Mouse (Mus musculus) heart, embryonic 11.5 days (tissue): Measurements from ENCODE around the gene Hk2. TPM values are rescaled to one million over a fixed set of nuclear protein-coding genes. Genes with fewer than 3 reads are reported as not detected.

Experiments
- ATAC-seq: fragments of 200-750 bp; cut with Nextera tagmentation; replicated peaks from 2 replicates; pipeline ENCODE4 v1.8.0; 2017; ENCODE audit warnings: moderate library complexity; ENCODE audit not compliant: insufficient number of reproducible peaks, low FRiP score, low TSS enrichment
- H3K27ac ChIP-seq: fragments of 300-500 bp; sonication (generic); 2 replicates; pipeline ENCODE4 v1.5.1; 2014; ENCODE audit warnings: mild to moderate bottlenecking, low read depth, low read length
- H3K27me3 ChIP-seq: fragments of 300-500 bp; sonication (generic); 2 replicates; pipeline ENCODE4 v1.6.1; 2014; ENCODE audit warnings: mild to moderate bottlenecking, low read length, mixed read lengths; ENCODE audit not compliant: control insufficient read depth, insufficient read depth
- H3K36me3 ChIP-seq: fragments of 300-500 bp; sonication (generic); 2 replicates; pipeline ENCODE4 v1.6.1; 2014; ENCODE audit warnings: mild to moderate bottlenecking, low read length, moderate library complexity, mixed read lengths; ENCODE audit not compliant: control insufficient read depth, insufficient read depth
- H3K4me1 ChIP-seq: fragments of 300-500 bp; sonication (generic); 2 replicates; pipeline ENCODE4 v1.6.1; 2014; ENCODE audit warnings: low read length; ENCODE audit not compliant: control insufficient read depth, insufficient read depth
- H3K4me2 ChIP-seq: fragments of 300-500 bp; sonication (generic); 2 replicates; pipeline ENCODE4 v1.6.1; 2014; ENCODE audit warnings: mild to moderate bottlenecking, moderate library complexity
- H3K4me3 ChIP-seq: fragments of 300-500 bp; sonication (generic); 2 replicates; pipeline ENCODE4 v1.5.1; 2014; ENCODE audit warnings: low read depth, low read length
- H3K9ac ChIP-seq: fragments of 300-500 bp; sonication (generic); 2 replicates; pipeline ENCODE4 v1.6.1; 2014; ENCODE audit warnings: mild to moderate bottlenecking, low read depth, low read length, moderate library complexity
- H3K9me3 ChIP-seq: fragments of 300-500 bp; sonication (generic); replicated peaks from 2 replicates; pipeline ENCODE4 v1.6.1; 2016; ENCODE audit warnings: low read length; ENCODE audit not compliant: control insufficient read depth
- WGBS: fragments of 180-500 bp; shearing (Covaris S2); extraction: QIAGEN DNeasy Blood & Tissue Kit; methylation state at CpG from one replicate; pipeline ENCODE4 v1.1.7; 2014; ENCODE audit not compliant: insufficient replicate concordance; 5-methylcytosine and 5-hydroxymethylcytosine counted together
- polyA plus RNA-seq: library from polyadenylated mRNA; unstranded; fragments of >200 nt; fragmentation: Nextera tagmentation; extraction: Ambion mirVana; gene quantifications from 2 replicates; pipeline ENCODE4 v1.2.1, GENCODE M21; 2014

Gene Hk2
- polyA plus RNA-seq, 1 experiment from 2014 or later: 49.5 TPM

DNA sequence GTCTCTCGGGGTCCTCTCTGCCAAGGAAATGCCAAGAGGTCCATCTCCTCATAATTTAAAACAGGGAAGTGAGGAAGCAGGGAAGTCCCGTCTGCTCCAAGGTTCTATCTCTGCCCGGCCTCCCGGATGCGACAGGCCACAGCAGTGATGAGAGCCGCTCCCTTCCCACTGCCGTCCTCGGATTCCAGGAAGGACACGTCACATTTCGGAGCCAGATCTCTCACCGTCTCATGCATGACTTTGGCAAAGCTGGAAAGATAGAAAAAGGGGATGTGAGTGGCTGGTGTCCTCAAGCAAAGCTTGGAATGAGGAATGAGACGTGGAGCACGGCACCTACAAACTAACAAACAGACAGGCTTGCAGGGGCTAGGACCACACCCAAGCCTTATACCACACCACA, 47.0 kb downstream of the Hk2 start:
- no peak overlapping the region for H3K4me3 ChIP-seq
- no peak overlapping the region for H3K4me2 ChIP-seq
- peaks cover 25% of the 10 kb centered on the region for H3K4me1 ChIP-seq
- no peak overlapping the region for H3K9ac ChIP-seq
- peaks cover 15% of the 10 kb centered on the region for H3K36me3 ChIP-seq
- no peaks in the 10 kb centered on the region for H3K27me3 ChIP-seq
- no peaks in the 10 kb centered on the region for H3K9me3 ChIP-seq
- H3K27ac ChIP-seq: no peak overlapping the region
- ATAC-seq: no peak
- 88% methylated on average over 13 of the region's 13 CpGs for WGBS

DNA sequence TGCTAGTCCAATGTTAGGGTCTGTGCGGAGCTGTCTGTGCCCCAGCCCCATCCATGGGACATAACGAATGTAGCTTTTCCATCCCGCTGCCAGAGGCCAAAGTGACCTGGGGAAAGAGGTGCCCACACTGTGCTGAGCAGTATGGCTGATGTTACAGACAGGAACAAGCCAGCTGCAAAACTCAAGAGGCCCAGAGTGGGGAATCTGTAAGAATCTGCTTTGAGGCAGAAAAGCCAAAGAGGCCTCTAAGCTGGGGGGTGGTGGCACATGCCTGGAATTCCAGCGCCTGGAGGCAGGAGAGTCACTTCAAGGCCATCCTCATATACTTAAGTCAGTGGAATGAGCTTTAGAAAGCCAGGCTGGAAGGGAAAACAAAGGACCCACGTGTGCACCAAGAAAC, 50.9 kb downstream of the Hk2 start:
- H3K4me1 ChIP-seq: peaks cover 17% of the 10 kb centered on the region
- H3K9ac ChIP-seq: peak overlapping the region; percentile 60; the same call in 1 of the 2 replicates
- peak overlapping the region; percentile 89 for H3K27ac ChIP-seq
- no peaks in the 10 kb centered on the region for H3K27me3 ChIP-seq
- 27% methylated on average over 5 of the region's 5 CpGs for WGBS
- no peak overlapping the region for H3K4me3 ChIP-seq
- peaks cover 4% of the 10 kb centered on the region; the same call in 1 of the 2 replicates for H3K36me3 ChIP-seq
- ATAC-seq: peak; percentile 58; the same call in 1 of the 2 replicates
- no peaks in the 10 kb centered on the region for H3K9me3 ChIP-seq
- no peak overlapping the region for H3K4me2 ChIP-seq

DNA sequence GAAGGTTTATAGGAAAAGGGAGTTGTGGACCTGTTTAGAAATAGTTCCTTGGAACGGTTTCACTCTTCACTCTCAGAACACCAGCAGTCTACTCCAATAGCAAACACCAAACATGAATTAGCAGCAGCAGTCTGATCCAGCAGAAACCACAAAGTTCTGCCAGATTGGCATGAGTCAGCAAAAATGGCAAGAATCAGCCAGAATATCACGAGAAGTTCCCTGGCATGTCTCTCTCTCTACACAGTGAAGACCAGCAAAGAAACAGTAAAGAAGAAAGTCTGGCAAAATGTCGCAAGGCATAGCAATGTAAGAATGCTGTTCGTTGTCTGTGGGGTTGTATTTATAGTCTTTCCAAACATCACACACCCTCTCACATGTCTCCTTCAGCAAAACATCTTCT, 58.1 kb downstream of the Hk2 start:
- no peak overlapping the region for H3K9ac ChIP-seq
- 87% methylated on average over 4 of the region's 4 CpGs for whole genome bisulfite sequencing
- H3K36me3 ChIP-seq: no peaks in the 10 kb centered on the region
- H3K4me3 ChIP-seq: no peak overlapping the region
- ATAC-seq: no peak
- no peak overlapping the region for H3K4me2 ChIP-seq
- no peak overlapping the region for H3K27ac ChIP-seq
- no peaks in the 10 kb centered on the region for H3K27me3 ChIP-seq
- no peaks in the 10 kb centered on the region for H3K4me1 ChIP-seq
- no peaks in the 10 kb centered on the region for H3K9me3 ChIP-seq

DNA sequence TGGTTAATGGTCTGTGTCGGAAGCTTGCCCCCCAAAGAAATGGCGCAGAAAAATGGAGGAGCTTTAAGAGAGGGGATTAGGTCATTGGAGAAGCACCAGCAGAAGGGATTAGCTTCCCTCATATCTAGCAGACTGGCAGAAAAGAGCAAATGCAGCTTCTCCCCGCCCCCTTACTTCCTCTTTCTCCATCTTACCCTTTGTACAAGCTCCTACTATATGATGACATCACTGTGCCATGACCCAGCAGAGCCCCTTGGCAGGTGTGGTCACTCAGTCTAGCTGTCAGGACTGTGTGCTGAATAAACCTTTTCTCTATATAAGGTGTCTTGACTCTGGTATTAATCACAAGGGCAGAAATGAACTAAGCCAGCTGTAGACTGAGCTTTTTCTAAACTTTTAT, 58.6 kb downstream of the Hk2 start:
- H3K4me1 ChIP-seq: no peaks in the 10 kb centered on the region
- H3K9me3 ChIP-seq: no peaks in the 10 kb centered on the region
- 86% methylated on average over 3 of the region's 3 CpGs for WGBS
- H3K27me3 ChIP-seq: no peaks in the 10 kb centered on the region
- no peak overlapping the region for H3K4me2 ChIP-seq
- no peak overlapping the region for H3K9ac ChIP-seq
- H3K27ac ChIP-seq: no peak overlapping the region
- H3K4me3 ChIP-seq: no peak overlapping the region
- H3K36me3 ChIP-seq: no peaks in the 10 kb centered on the region
- ATAC-seq: no peak

DNA sequence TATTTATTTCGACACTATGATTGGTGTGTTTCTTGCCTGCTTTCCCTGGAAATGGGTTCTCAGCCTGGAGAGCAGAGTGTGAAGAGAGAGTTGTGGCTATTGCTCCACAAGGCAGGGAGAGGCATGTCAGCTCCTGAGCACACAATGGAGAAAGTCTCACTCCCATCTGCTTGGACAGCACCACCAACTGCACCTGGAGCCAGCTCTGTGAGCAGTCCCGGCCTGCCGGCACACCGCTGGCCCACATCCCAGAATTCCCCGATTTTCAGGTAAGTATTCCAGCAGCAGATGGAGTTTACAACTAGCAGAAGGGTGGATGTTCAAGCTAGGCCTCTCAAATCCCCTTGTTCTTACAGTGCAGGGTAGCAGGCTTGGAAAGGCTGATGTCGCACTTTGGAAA, 59.0 kb downstream of the Hk2 start:
- Histone ChIP-seq H3K36me3 (no peaks in the 10 kb centered on the region), H3K27ac (no peak overlapping the region), H3K9ac (no peak overlapping the region), H3K4me2 (no peak overlapping the region), H3K4me3 (no peak overlapping the region), H3K9me3 (no peaks in the 10 kb centered on the region), H3K27me3 (no peaks in the 10 kb centered on the region), H3K4me1 (no peaks in the 10 kb centered on the region)
- ATAC-seq: no peak
- WGBS: 86% methylated on average over 6 of the region's 6 CpGs

DNA sequence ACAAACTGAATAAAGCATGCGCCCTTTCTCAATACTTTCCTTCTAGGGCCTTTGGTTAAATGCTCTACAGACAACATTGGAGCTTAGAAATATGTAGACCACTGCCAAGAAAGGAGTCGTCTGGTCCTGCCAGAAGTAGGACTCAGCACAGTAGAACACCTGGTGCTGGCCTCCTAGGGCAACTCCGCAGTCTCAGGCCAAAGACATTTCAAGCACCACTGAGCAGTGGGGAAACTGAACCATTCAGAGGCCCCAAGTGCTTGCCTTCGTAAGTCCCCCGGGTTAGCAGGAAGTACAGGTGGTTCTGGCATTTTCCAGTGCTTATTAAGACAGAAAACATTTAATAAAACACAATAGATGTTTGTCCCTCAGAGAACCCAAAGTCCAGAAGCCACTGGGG, 59.4 kb downstream of the Hk2 start:
- Histone ChIP-seq H3K4me3 (no peak overlapping the region), H3K4me1 (no peaks in the 10 kb centered on the region), H3K27me3 (no peaks in the 10 kb centered on the region), H3K36me3 (no peaks in the 10 kb centered on the region), H3K27ac (no peak overlapping the region), H3K9ac (no peak overlapping the region), H3K4me2 (no peak overlapping the region), H3K9me3 (no peaks in the 10 kb centered on the region)
- ATAC-seq: no peak
- 87% methylated on average over 5 of the region's 5 CpGs for whole genome bisulfite sequencing

DNA sequence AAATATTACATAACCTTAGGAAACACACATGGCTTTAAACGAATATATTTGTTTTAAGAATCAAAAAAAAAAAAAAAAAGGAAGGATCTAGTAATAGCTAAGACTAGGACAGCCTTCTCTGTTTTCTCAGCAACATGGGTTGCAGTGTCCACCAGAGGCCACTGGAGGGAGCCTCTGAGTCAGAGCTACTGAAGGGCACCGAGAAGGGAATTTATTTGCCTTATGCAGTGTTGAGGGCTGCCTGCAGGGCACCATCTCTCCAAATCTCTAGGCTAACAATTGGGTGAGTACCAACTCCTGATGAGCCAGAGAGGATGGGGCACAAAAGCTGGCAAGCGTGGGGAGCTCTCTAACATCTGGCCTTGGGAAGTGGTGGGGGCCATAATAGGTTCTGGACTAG, 60.0 kb downstream of the Hk2 start:
- no peak overlapping the region for H3K4me3 ChIP-seq
- H3K27me3 ChIP-seq: no peaks in the 10 kb centered on the region
- H3K4me1 ChIP-seq: no peaks in the 10 kb centered on the region
- ATAC-seq: peak; percentile 49; the same call in 1 of the 2 replicates
- no peak overlapping the region for H3K9ac ChIP-seq
- H3K9me3 ChIP-seq: no peaks in the 10 kb centered on the region
- no peak overlapping the region for H3K4me2 ChIP-seq
- WGBS: 8% methylated on average over 3 of the region's 3 CpGs
- H3K27ac ChIP-seq: no peak overlapping the region
- no peaks in the 10 kb centered on the region for H3K36me3 ChIP-seq

DNA sequence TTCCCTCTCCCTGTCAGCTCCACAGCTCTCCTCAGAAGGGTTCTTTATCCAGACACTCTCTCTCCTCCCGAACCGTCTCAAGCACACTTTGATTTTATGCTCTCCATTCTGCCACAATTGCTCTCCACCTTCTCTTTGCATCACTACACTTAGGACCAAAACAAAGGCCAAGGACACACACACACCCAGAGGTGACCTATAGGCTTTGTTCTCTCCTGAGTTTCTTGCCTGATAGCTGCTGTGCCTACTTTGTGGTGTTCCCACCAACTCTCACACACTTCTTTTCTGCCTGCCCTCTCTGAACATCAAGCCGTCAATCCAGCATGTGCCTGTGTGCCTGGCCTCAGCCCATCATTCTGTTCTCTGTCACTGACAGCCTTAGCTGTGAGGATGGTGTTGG, 66.5 kb downstream of the Hk2 start:
- Histone ChIP-seq H3K9me3 (no peaks in the 10 kb centered on the region), H3K27me3 (no peaks in the 10 kb centered on the region), H3K4me3 (no peak overlapping the region), H3K36me3 (no peaks in the 10 kb centered on the region), H3K27ac (no peak overlapping the region), H3K4me1 (no peaks in the 10 kb centered on the region), H3K9ac (no peak overlapping the region), H3K4me2 (no peak overlapping the region)
- WGBS: 78% methylated on average over 3 of the region's 3 CpGs
- no peak for ATAC-seq

DNA sequence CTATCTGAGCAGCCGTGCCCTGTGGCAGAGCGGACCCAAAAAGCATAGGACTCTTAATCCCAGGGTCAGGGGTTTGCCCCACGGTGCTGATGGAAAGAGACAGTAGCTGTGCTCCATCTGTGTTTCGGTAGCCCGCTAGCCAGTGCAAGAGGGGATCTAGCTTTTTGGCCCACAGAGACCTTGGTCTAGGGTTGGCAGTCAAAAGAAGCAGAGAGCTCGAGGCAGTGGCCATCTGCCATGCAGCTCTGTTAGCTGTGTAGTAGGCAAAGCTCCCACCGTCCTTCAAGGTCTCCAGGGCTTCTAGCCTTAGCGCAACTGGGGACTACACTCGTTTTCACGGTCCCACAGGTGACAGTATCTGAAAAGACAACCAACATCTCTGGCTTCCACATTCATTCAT, 67.0 kb downstream of the Hk2 start:
- H3K4me1 ChIP-seq: no peaks in the 10 kb centered on the region
- H3K36me3 ChIP-seq: no peaks in the 10 kb centered on the region
- H3K9ac ChIP-seq: no peak overlapping the region
- H3K27me3 ChIP-seq: no peaks in the 10 kb centered on the region
- H3K4me2 ChIP-seq: no peak overlapping the region
- no peak for ATAC-seq
- H3K9me3 ChIP-seq: no peaks in the 10 kb centered on the region
- H3K4me3 ChIP-seq: no peak overlapping the region
- no peak overlapping the region for H3K27ac ChIP-seq
- WGBS: 84% methylated on average over 10 of the region's 10 CpGs
